Mouse (Mus musculus): Measurements from ENCODE around the gene Raly. TPM values are rescaled to one million over a fixed set of nuclear protein-coding genes. Genes with fewer than 3 reads are reported as not detected.
"Not testable (repeated sequence)": the region's sequence is repeated elsewhere in the genome, so short reads cannot be mapped to it uniquely, and the experiment has no call there.

Raly gene
- total RNA-seq, 1 experiment from 2014 or later = 108 TPM

- no peak for ATAC-seq (ENCODE audit: extremely low read depth, insufficient number of reproducible peaks, low FRiP score, poor library complexity, severe bottlenecking)
Measured at GRCm38 (mm10) chr2:154826054-154826538, 35.2 kb downstream of the Raly start.

- ATAC-seq (ENCODE audit: extremely low read depth, insufficient number of reproducible peaks, low FRiP score, poor library complexity, severe bottlenecking) = no peak
Measured at GRCm38 (mm10) chr2:154827521-154827920, 36.6 kb downstream of the Raly start.

- no peak for ATAC-seq (ENCODE audit: extremely low read depth, insufficient number of reproducible peaks, low FRiP score, poor library complexity, severe bottlenecking)
Measured at GRCm38 (mm10) chr2:154832471-154832870, 41.6 kb downstream of the Raly start.

- no peak for ATAC-seq (ENCODE audit: extremely low read depth, insufficient number of reproducible peaks, low FRiP score, poor library complexity, severe bottlenecking)
Measured at GRCm38 (mm10) chr2:154834149-154834865, 43.4 kb downstream of the Raly start.

- no peak for ATAC-seq (ENCODE audit: extremely low read depth, insufficient number of reproducible peaks, low FRiP score, poor library complexity, severe bottlenecking)
Measured at GRCm38 (mm10) chr2:154836537-154836936, 45.6 kb downstream of the Raly start.

- no peak for ATAC-seq (ENCODE audit: extremely low read depth, insufficient number of reproducible peaks, low FRiP score, poor library complexity, severe bottlenecking)
Measured at GRCm38 (mm10) chr2:154848086-154848485, 57.2 kb downstream of the Raly start.

GRCm38 (mm10) chr2:154855383-154855782, 64.5 kb downstream of the Raly start:
- peak; percentile 51; the same call in 1 of the 2 replicates for ATAC-seq (ENCODE audit: extremely low read depth, insufficient number of reproducible peaks, low FRiP score, poor library complexity, severe bottlenecking)

- no peak for ATAC-seq (ENCODE audit: extremely low read depth, insufficient number of reproducible peaks, low FRiP score, poor library complexity, severe bottlenecking)
Measured at GRCm38 (mm10) chr2:154863672-154864071, 72.8 kb downstream of the Raly start.

GRCm38 (mm10) chr2:154865696-154866095, 74.8 kb downstream of the Raly start:
- no peak for ATAC-seq (ENCODE audit: extremely low read depth, insufficient number of reproducible peaks, low FRiP score, poor library complexity, severe bottlenecking)

- ATAC-seq (ENCODE audit: extremely low read depth, insufficient number of reproducible peaks, low FRiP score, poor library complexity, severe bottlenecking) = no peak
Measured at GRCm38 (mm10) chr2:154868106-154868505, 77.2 kb downstream of the Raly start.

- no peak for ATAC-seq (ENCODE audit: extremely low read depth, insufficient number of reproducible peaks, low FRiP score, poor library complexity, severe bottlenecking)
Measured at GRCm38 (mm10) chr2:154869954-154870641, 79.2 kb downstream of the Raly start.

GRCm38 (mm10) chr2:154876621-154877020, 85.7 kb downstream of the Raly start:
- ATAC-seq (ENCODE audit: extremely low read depth, insufficient number of reproducible peaks, low FRiP score, poor library complexity, severe bottlenecking) = no peak

- no peak for ATAC-seq (ENCODE audit: extremely low read depth, insufficient number of reproducible peaks, low FRiP score, poor library complexity, severe bottlenecking)
Measured at GRCm38 (mm10) chr2:154891585-154891984, 100.7 kb downstream of the Raly start.

GRCm38 (mm10) chr2:154892201-154893044, 101.5 kb downstream of the Raly start, which contains the start of gene Eif2s2:
Gene Eif2s2 (minus strand): TSS chr2:154892935.
- ATAC-seq (ENCODE audit: extremely low read depth, insufficient number of reproducible peaks, low FRiP score, poor library complexity, severe bottlenecking) = peak; percentile 99

- no peak for ATAC-seq (ENCODE audit: extremely low read depth, insufficient number of reproducible peaks, low FRiP score, poor library complexity, severe bottlenecking)
Measured at GRCm38 (mm10) chr2:154893045-154893385, 102.1 kb downstream of the Raly start.

GRCm38 (mm10) chr2:154893548-154893947, 102.7 kb downstream of the Raly start:
- ATAC-seq (ENCODE audit: extremely low read depth, insufficient number of reproducible peaks, low FRiP score, poor library complexity, severe bottlenecking) = no peak

- not testable (repeated sequence) for ATAC-seq (ENCODE audit: extremely low read depth, insufficient number of reproducible peaks, low FRiP score, poor library complexity, severe bottlenecking)
Measured at GRCm38 (mm10) chr2:154899004-154899403, 108.1 kb downstream of the Raly start.

GRCm38 (mm10) chr2:154899412-154899811, 108.5 kb downstream of the Raly start:
- ATAC-seq (ENCODE audit: extremely low read depth, insufficient number of reproducible peaks, low FRiP score, poor library complexity, severe bottlenecking) = not testable (repeated sequence)

- no peak for ATAC-seq (ENCODE audit: extremely low read depth, insufficient number of reproducible peaks, low FRiP score, poor library complexity, severe bottlenecking)
Measured at GRCm38 (mm10) chr2:154902111-154902510, 111.2 kb downstream of the Raly start.
